Comparison of ENCODE assay signal across 23 mouse cellular contexts in the genomic region with DNA sequence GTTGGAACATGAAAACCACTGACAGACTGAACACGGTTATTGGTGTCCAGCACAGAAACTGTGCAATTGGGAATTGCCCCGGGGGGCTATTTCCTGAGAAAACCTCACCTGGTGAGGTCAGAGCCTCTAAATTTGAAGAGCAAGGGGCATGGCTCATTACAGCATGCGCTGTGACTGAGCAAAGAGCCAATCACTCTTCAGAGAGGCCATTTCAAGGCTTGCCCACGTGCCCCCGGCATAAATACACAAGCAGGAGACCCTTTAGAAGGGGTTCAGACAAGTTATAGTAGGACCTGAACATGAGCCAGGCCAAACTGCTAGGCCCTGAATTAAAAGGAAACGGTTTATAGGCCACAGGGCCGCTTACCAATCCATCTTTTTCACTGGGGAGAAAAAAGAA.
DNase-seq lines count a peak whose midpoint lies in the region; ATAC-seq and TF ChIP-seq lines count a peak whose summit lies in the region.
"Had no signal": no experiment of that assay in that cellular context is flagged by ENCODE, and none has a peak within 500 bp of the region (broad histone marks: within the 10 kb centered on the region; RNA-seq: fewer than 3 reads in every experiment).

No protein-coding gene starts in this region.

- H3K27ac ChIP-seq in hindbrain, embryonic 11.5 days (ENCODE audit: low read depth, low read length) = no peak overlapping the region
- no peak overlapping the region for H3K27ac ChIP-seq in hindbrain, embryonic 14.5 days
- H3K27ac ChIP-seq in limb, embryonic 12.5 days = peak overlapping the region; percentile 47; the same call in 1 of the 2 replicates
- no peak overlapping the region for H3K27ac ChIP-seq in layer of hippocampus, adult 2 months
- H3K27ac ChIP-seq: embryonic facial prominence, embryonic 13.5 days; forebrain, embryonic 12.5 days; hindbrain, embryonic 13.5 days had no signal

- no peak for TF ChIP-seq CTCF in layer of hippocampus, adult 2 months (conservative IDR thresholded peaks at IDR 0.05)

- WGBS in hindbrain, embryonic 11.5 days = 70% methylated on average over 7 of the region's 7 CpGs
- WGBS in hindbrain, embryonic 14.5 days = 64% methylated on average over 7 of the region's 7 CpGs
- WGBS in limb, embryonic 12.5 days = 17% methylated on average over 7 of the region's 7 CpGs

- H3K27me3 ChIP-seq in hindbrain, embryonic 11.5 days (ENCODE audit: control insufficient read depth, insufficient read depth, low read length) = no peaks in the 10 kb centered on the region
- no peaks in the 10 kb centered on the region for H3K27me3 ChIP-seq in hindbrain, embryonic 14.5 days (ENCODE audit: control insufficient read depth, insufficient read depth, low read length)
- no peaks in the 10 kb centered on the region for H3K27me3 ChIP-seq in limb, embryonic 12.5 days
- H3K27me3 ChIP-seq: embryonic facial prominence, embryonic 13.5 days; forebrain, embryonic 12.5 days; heart, embryonic 12.5 days; hindbrain, embryonic 13.5 days had no signal

- no peaks in the 10 kb centered on the region for H3K36me3 ChIP-seq in hindbrain, embryonic 11.5 days (ENCODE audit: control insufficient read depth, insufficient read depth, low read length)
- no peaks in the 10 kb centered on the region for H3K36me3 ChIP-seq in hindbrain, embryonic 14.5 days (replicated peaks; ENCODE audit: control insufficient read depth, insufficient read depth)
- no peaks in the 10 kb centered on the region for H3K36me3 ChIP-seq in limb, embryonic 12.5 days
- H3K36me3 ChIP-seq: embryonic facial prominence, embryonic 13.5 days; forebrain, embryonic 12.5 days; G1E; heart, embryonic 12.5 days; hindbrain, embryonic 13.5 days had no signal

- H3K4me3 ChIP-seq in hindbrain, embryonic 11.5 days (ENCODE audit: low read depth, low read length) = no peak overlapping the region
- no peak overlapping the region for H3K4me3 ChIP-seq in hindbrain, embryonic 14.5 days (replicated peaks; ENCODE audit: low read length)
- no peak overlapping the region for H3K4me3 ChIP-seq in limb, embryonic 12.5 days (replicated peaks)
- H3K4me3 ChIP-seq in layer of hippocampus, adult 2 months = no peak overlapping the region
- H3K4me3 ChIP-seq: embryonic facial prominence, embryonic 13.5 days; forebrain, embryonic 12.5 days; heart, embryonic 12.5 days; hindbrain, embryonic 13.5 days had no signal

- no peaks in the 10 kb centered on the region for H3K4me1 ChIP-seq in hindbrain, embryonic 11.5 days (replicated peaks; ENCODE audit: control insufficient read depth, insufficient read depth, low read length)
- 0 out of 2 replicates have a peak, but pooled peaks cover 3% of the 10 kb centered on the region for H3K4me1 ChIP-seq in hindbrain, embryonic 14.5 days (replicated peaks; ENCODE audit: control insufficient read depth, insufficient read depth, low read length)
- H3K4me1 ChIP-seq in limb, embryonic 12.5 days (replicated peaks) = peaks cover 13% of the 10 kb centered on the region; the same call in 1 of the 2 replicates
- H3K4me1 ChIP-seq: embryonic facial prominence, embryonic 13.5 days; heart, embryonic 12.5 days; hindbrain, embryonic 13.5 days had no signal

- no peak overlapping the region for H3K4me2 ChIP-seq in hindbrain, embryonic 11.5 days (replicated peaks; ENCODE audit: low read depth, low read length)
- no peak overlapping the region for H3K4me2 ChIP-seq in hindbrain, embryonic 14.5 days (replicated peaks)
- 0 out of 2 replicates have a peak overlapping the region, but pooled peaks have one; percentile 4 for H3K4me2 ChIP-seq in limb, embryonic 12.5 days
- H3K4me2 ChIP-seq: embryonic facial prominence, embryonic 13.5 days; forebrain, embryonic 12.5 days; heart, embryonic 12.5 days; hindbrain, embryonic 13.5 days had no signal

- no peaks in the 10 kb centered on the region for H3K9me3 ChIP-seq in hindbrain, embryonic 11.5 days (ENCODE audit: control insufficient read depth, low read length)
- no peaks in the 10 kb centered on the region for H3K9me3 ChIP-seq in hindbrain, embryonic 14.5 days (ENCODE audit: control insufficient read depth, low read length)
- H3K9me3 ChIP-seq in limb, embryonic 12.5 days = no peaks in the 10 kb centered on the region
- H3K9me3 ChIP-seq: embryonic facial prominence, embryonic 13.5 days; forebrain, embryonic 12.5 days; G1E; heart, embryonic 12.5 days; hindbrain, embryonic 13.5 days had no signal

- peak; percentile 38; the same call in 1 of the 2 replicates for ATAC-seq in hindbrain, embryonic 11.5 days (ENCODE audit: low FRiP score)
- ATAC-seq in hindbrain, embryonic 14.5 days (ENCODE audit: low FRiP score) = no peak
- ATAC-seq in limb, embryonic 12.5 days (ENCODE audit: insufficient number of reproducible peaks, insufficient read depth, low FRiP score, low TSS enrichment, low read depth) = peak; percentile 79
- ATAC-seq: CD4-positive, CD25-positive, alpha-beta regulatory T cell, adult 4 months; forebrain, embryonic 16.5 days; inflammation-experienced regulatory T-cells, adult 6 months; intestine, postnatal 0 days had no signal

- H3K9ac ChIP-seq in hindbrain, embryonic 11.5 days (ENCODE audit: low read depth, low read length) = no peak overlapping the region
- no peak overlapping the region for H3K9ac ChIP-seq in hindbrain, embryonic 14.5 days
- H3K9ac ChIP-seq in limb, embryonic 12.5 days (replicated peaks) = no peak overlapping the region
- H3K9ac ChIP-seq: embryonic facial prominence, embryonic 13.5 days; forebrain, embryonic 12.5 days; heart, embryonic 12.5 days; hindbrain, embryonic 13.5 days had no signal

- peak; percentile 16 for DNase-seq in embryo, embryonic 10.5 days (ENCODE audit: low spot score)
- DNase-seq in embryo, embryonic 10 days (ENCODE audit: low spot score) = no peak
- DNase-seq in hindbrain, embryonic 11.5 days (ENCODE audit: low spot score) = no peak
- no peak for DNase-seq in hindbrain, embryonic 14.5 days (ENCODE audit: low spot score)
- DNase-seq in forelimb bud, embryonic 11.5 days (ENCODE audit: low read depth, low spot score) = peak; percentile 61
- DNase-seq in adrenal gland, adult 2 months = no peak
- no peak for DNase-seq in layer of hippocampus, adult 2 months (ENCODE audit: low spot score in 2 of 2)
- DNase-seq: adrenal gland, postnatal 14 days; B cell, adult 2 months; cerebellum, adult 11-12 months; cerebellum, postnatal 10 days; gastrocnemius, postnatal 14 days; heart, postnatal 36 days had no signal

Comparison
In these comparisons a context has a peak if more than half of its experiments do, and no peak if none do; other contexts are left out.
1. DNase-seq: peak in embryo, embryonic 10.5 days (single experiment) and forelimb bud, embryonic 11.5 days (single experiment); none in embryo, embryonic 10 days (single experiment), hindbrain, embryonic 11.5 days (single experiment), hindbrain, embryonic 14.5 days (single experiment), adrenal gland, adult 2 months (single experiment) and layer of hippocampus, adult 2 months (0 of 2).